Mouse (Mus musculus): ENCODE measurements around the gene Lrrc1.

- TF ChIP-seq MYOG (IDR thresholded peaks at IDR 0.05; ENCODE audit: control insufficient read depth, extremely low read depth, insufficient read length): no peak
- no peak for TF ChIP-seq CTCF (IDR thresholded peaks at IDR 0.05; ENCODE audit: control insufficient read depth, insufficient read depth, insufficient read length)
- no peak for TF ChIP-seq MYOD1 (IDR thresholded peaks at IDR 0.05; ENCODE audit: control insufficient read depth, insufficient read length, low read depth)
- no peak for TF ChIP-seq USF1 (IDR thresholded peaks at IDR 0.05; ENCODE audit: low read depth)
- no peak for TF ChIP-seq MAX (IDR thresholded peaks at IDR 0.05)
These were observed 144.9 kb downstream of the Lrrc1 start for GRCm38 (mm10) chr9:77399801-77400200.
